Mouse (Mus musculus) erythroblast, embryonic 14.5 days (primary cell): ENCODE results near the gene Vps29.

ENCODE experiments used
- GATA1 ChIP-seq: IDR thresholded peaks from 2 replicates; pipeline ENCODE4 v1.6.1; 2012; ENCODE audit warnings: low read length, inconsistent platforms, mixed read lengths
- TAL1 ChIP-seq: IDR thresholded peaks from 3 replicates; pipeline ENCODE4 v1.6.1; 2012; ENCODE audit warnings: low read length, inconsistent platforms, mixed read lengths

GRCm38 (mm10) chr5:122344260-122344659 lies 9.9 kb upstream of the Vps29 start:
- TF ChIP-seq TAL1 (no peak), GATA1 (no peak)
